ENCODE assay signal across 9 mouse cellular contexts in the genomic region with DNA sequence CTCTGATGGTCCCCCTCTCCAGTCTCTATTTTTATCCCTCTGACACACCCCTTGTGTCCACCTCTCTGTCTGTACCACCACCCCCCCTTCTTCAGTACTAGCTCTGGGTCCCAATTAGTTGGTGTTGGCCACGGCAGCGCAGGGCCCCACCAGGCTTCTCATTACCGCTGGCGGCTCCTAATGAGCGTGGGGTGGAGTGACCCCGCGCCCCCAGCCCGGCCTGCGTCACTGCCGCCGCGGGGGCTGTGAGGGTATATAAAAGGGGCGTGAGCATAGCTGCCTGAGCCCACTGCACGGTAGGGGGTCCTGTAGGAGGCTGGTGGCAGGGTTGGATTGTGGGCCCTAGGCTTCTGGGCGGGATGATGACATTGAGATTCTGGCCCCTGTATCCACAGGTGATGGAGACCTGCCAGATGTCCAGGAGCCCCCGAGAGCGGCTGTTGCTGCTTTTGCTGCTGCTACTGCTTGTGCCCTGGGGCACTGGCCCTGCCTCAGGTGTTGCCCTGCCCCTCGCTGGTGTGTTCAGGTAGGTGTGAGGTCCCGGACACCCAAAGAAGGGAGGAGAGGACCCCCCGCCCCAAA. TPM values are rescaled to one million over a fixed set of nuclear protein-coding genes. Genes with fewer than 3 reads are reported as not detected.
DNase-seq lines count a peak whose midpoint lies in the region; ATAC-seq and TF ChIP-seq lines count a peak whose summit lies in the region.
"Had no signal": no experiment of that assay in that cellular context is flagged by ENCODE, and none has a peak within 500 bp of the region (broad histone marks: within the 10 kb centered on the region; RNA-seq: fewer than 3 reads in every experiment).

A gene (plus strand): TSS at position 100 of the 582 bp plus-strand sequence.

- peak within 1 kb of the TSS; percentile 56 for H3K4me2 ChIP-seq in hindbrain, embryonic 13.5 days
- H3K4me2 ChIP-seq in midbrain, embryonic 11.5 days = 0 out of 2 replicates have a peak within 1 kb of the TSS, but pooled peaks have one; percentile 23

- ATAC-seq in hindbrain, embryonic 13.5 days (ENCODE audit: low FRiP score) = no peak
- no peak for ATAC-seq in midbrain, embryonic 11.5 days (ENCODE audit: low FRiP score)

- no peak for TF ChIP-seq EP300 in ES-Bruce4 (IDR thresholded peaks at IDR 0.05; ENCODE audit: insufficient read depth, low read depth, low read length)

- H3K27me3 ChIP-seq in heart, embryonic 10.5 days (ENCODE audit: insufficient read depth, poor library complexity, severe bottlenecking) = peaks cover 100% of the 10 kb centered on the region
- peaks cover 6% of the 10 kb centered on the region for H3K27me3 ChIP-seq in ES-Bruce4 (ENCODE audit: control insufficient read depth, insufficient read depth, low read length, poor library complexity, severe bottlenecking)
- peaks cover 100% of the 10 kb centered on the region for H3K27me3 ChIP-seq in hindbrain, embryonic 13.5 days
- H3K27me3 ChIP-seq in midbrain, embryonic 11.5 days (ENCODE audit: control insufficient read depth, insufficient read depth, low read length) = peaks cover 89% of the 10 kb centered on the region
- peaks cover 27% of the 10 kb centered on the region for H3K27me3 ChIP-seq in thymus, adult 2 months (ENCODE audit: control insufficient read depth, insufficient read depth, low read length)

- no peak for TF ChIP-seq POLR2A in ES-Bruce4 (IDR thresholded peaks at IDR 0.05; ENCODE audit: insufficient read depth, low read length)
- TF ChIP-seq POLR2A in thymus, adult 2 months (IDR thresholded peaks at IDR 0.05; ENCODE audit: control insufficient read depth, extremely low read depth, insufficient read depth, low read length, poor library complexity) = no peak

- no peak for TF ChIP-seq CTCF in ES-Bruce4 (IDR thresholded peaks at IDR 0.05; ENCODE audit: low read depth, low read length)
- TF ChIP-seq CTCF in thymus, adult 2 months (IDR thresholded peaks at IDR 0.05; ENCODE audit: borderline replicate concordance, control insufficient read depth, extremely low read depth, insufficient read depth, low read length, poor library complexity) = no peak

- no peaks in the 10 kb centered on the region for H3K36me3 ChIP-seq in heart, embryonic 10.5 days
- H3K36me3 ChIP-seq in ES-Bruce4 (ENCODE audit: control insufficient read depth, insufficient read depth, low read length, poor library complexity, severe bottlenecking) = no peaks in the 10 kb centered on the region
- H3K36me3 ChIP-seq in hindbrain, embryonic 13.5 days = no peaks in the 10 kb centered on the region
- H3K36me3 ChIP-seq in midbrain, embryonic 11.5 days (ENCODE audit: control insufficient read depth, insufficient read depth, low read length) = no peaks in the 10 kb centered on the region
- H3K36me3 ChIP-seq in thymus, adult 2 months (ENCODE audit: control insufficient read depth, insufficient read depth, low read length) = no peaks in the 10 kb centered on the region

- peak within 1 kb of the TSS; percentile 49 for H3K4me3 ChIP-seq in heart, embryonic 10.5 days
- peak within 1 kb of the TSS; percentile 71 for H3K4me3 ChIP-seq in ES-Bruce4 (ENCODE audit: low read depth, low read length)
- peak within 1 kb of the TSS; percentile 32 for H3K4me3 ChIP-seq in hindbrain, embryonic 13.5 days
- peak within 1 kb of the TSS; percentile 5; the same call in 1 of the 2 replicates for H3K4me3 ChIP-seq in midbrain, embryonic 11.5 days (ENCODE audit: low read depth, low read length)
- H3K4me3 ChIP-seq in thymus, adult 2 months (ENCODE audit: control insufficient read depth, insufficient read depth, low read length) = no peak within 1 kb of the TSS

- no peak within 1 kb of the TSS for H3K27ac ChIP-seq in heart, embryonic 10.5 days
- H3K27ac ChIP-seq in ES-Bruce4 (ENCODE audit: insufficient read depth, low read length) = no peak within 1 kb of the TSS
- no peak within 1 kb of the TSS for H3K27ac ChIP-seq in hindbrain, embryonic 13.5 days
- H3K27ac ChIP-seq in midbrain, embryonic 11.5 days (ENCODE audit: low read depth, low read length) = no peak within 1 kb of the TSS
- no peak within 1 kb of the TSS for H3K27ac ChIP-seq in thymus, adult 2 months (ENCODE audit: control insufficient read depth, insufficient read depth, low read length)

- H3K9me3 ChIP-seq in heart, embryonic 10.5 days = no peaks in the 10 kb centered on the region
- no peaks in the 10 kb centered on the region for H3K9me3 ChIP-seq in ES-Bruce4 (replicated peaks; ENCODE audit: control insufficient read depth, insufficient read depth, low read length, poor library complexity, severe bottlenecking)
- no peaks in the 10 kb centered on the region for H3K9me3 ChIP-seq in hindbrain, embryonic 13.5 days
- H3K9me3 ChIP-seq in midbrain, embryonic 11.5 days (ENCODE audit: control insufficient read depth, low read length) = no peaks in the 10 kb centered on the region

- peak within 1 kb of the TSS; percentile 41 for H3K9ac ChIP-seq in ES-Bruce4 (ENCODE audit: low read depth, poor library complexity, severe bottlenecking)
- peak within 1 kb of the TSS; percentile 46 for H3K9ac ChIP-seq in hindbrain, embryonic 13.5 days
- H3K9ac ChIP-seq in midbrain, embryonic 11.5 days (ENCODE audit: low read length) = no peak within 1 kb of the TSS

- DNase-seq in heart, embryonic 10.5 days (ENCODE audit: low spot score) = no peak
- no peak for DNase-seq in heart, postnatal 14 days
- DNase-seq in midbrain, embryonic 11.5 days (ENCODE audit: low spot score, missing footprints) = no peak
- no peak for DNase-seq in thymus, adult 2 months
- no peak for DNase-seq in layer of hippocampus, adult 18-20 months (ENCODE audit: low spot score in 2 of 2)
- no peak for DNase-seq in embryo, embryonic 9.5 days (ENCODE audit: extremely low spot score)

- intact Hi-C loops in heart, postnatal 14 days (cut with DNase I) = no loop called here

- 22% methylated on average over 20 of the region's 20 CpGs for WGBS in heart, embryonic 10.5 days
- WGBS in hindbrain, embryonic 13.5 days = 22% methylated on average over 20 of the region's 20 CpGs
- 24% methylated on average over 20 of the region's 20 CpGs for WGBS in midbrain, embryonic 11.5 days
- 38% methylated on average over 20 of the region's 20 CpGs for WGBS in thymus, adult 2 months

- peaks cover 33% of the 10 kb centered on the region for H3K4me1 ChIP-seq in heart, embryonic 10.5 days
- no peaks in the 10 kb centered on the region for H3K4me1 ChIP-seq in ES-Bruce4 (ENCODE audit: control insufficient read depth, insufficient read depth, low read length)
- H3K4me1 ChIP-seq in hindbrain, embryonic 13.5 days (replicated peaks) = peaks cover 35% of the 10 kb centered on the region
- H3K4me1 ChIP-seq in midbrain, embryonic 11.5 days (ENCODE audit: control insufficient read depth, insufficient read depth, low read length) = peaks cover 8% of the 10 kb centered on the region
- H3K4me1 ChIP-seq in thymus, adult 2 months (replicated peaks; ENCODE audit: control insufficient read depth, insufficient read depth, low read length) = peaks cover 6% of the 10 kb centered on the region; the same call in 1 of the 2 replicates

RNA-seq across cellular contexts. Expression of the gene that starts here (rescaled TPM):
- 0.41 TPM in 1 of 2 replicates, not detected in the other for polyA plus RNA-seq in heart, embryonic 10.5 days (2016; fragmentation: Nextera tagmentation; extraction: Ambion mirVana)
- total RNA-seq in heart, postnatal 14 days (2021) = not detected
- polyA plus RNA-seq in ES-Bruce4 (2011; ENCODE audit: insufficient read depth, insufficient read length, low read depth, missing spikeins) = not detected in 2 replicates
- 0.66 TPM in 1 of 2 replicates, not detected in the other for polyA plus RNA-seq in hindbrain, embryonic 13.5 days (2015; fragmentation: Nextera tagmentation; extraction: Ambion mirVana)
- 0.53 and 0.63 TPM in 2 replicates for polyA plus RNA-seq in midbrain, embryonic 11.5 days (2014; fragmentation: Nextera tagmentation; extraction: Ambion mirVana)
- polyA plus RNA-seq in thymus, adult 2 months (2012; rRNA removed) = not detected in 2 replicates
- total RNA-seq in layer of hippocampus, adult 18-20 months (2021) = not detected
- polyA plus RNA-seq: C2C12 had no signal
